Mouse (Mus musculus): ENCODE measurements at regions not wholly inside any gene's neighbourhood (a gene's known extent, or its start where the extent isn't known, plus 50 kb on each side); places are given as distances from the start of the nearest gene placed in this dataset.

- WGBS = 95% methylated on average over 9 of the region's 9 CpGs
Observed at GRCm38 (mm10) chr5:100255276-100255675, 95.7 kb upstream of the Tmem150c start.

GRCm38 (mm10) chr5:100252036-100252435 lies 92.4 kb upstream of the Tmem150c start:
- TF ChIP-seq POLR2A (IDR thresholded peaks at IDR 0.05; ENCODE audit: borderline replicate concordance, control insufficient read depth, low read depth, low read length) = no peak
- no peak for TF ChIP-seq CTCF (IDR thresholded peaks at IDR 0.05; ENCODE audit: control insufficient read depth, insufficient read depth, low read length)
- H3K27ac ChIP-seq (ENCODE audit: control insufficient read depth, insufficient read depth, low read depth, low read length, poor library complexity) = no peak overlapping the region
- 87% methylated on average over 6 of the region's 6 CpGs for WGBS
- H3K4me1 ChIP-seq (ENCODE audit: control insufficient read depth, insufficient read depth, low read length) = no peaks in the 10 kb centered on the region
- H3K4me3 ChIP-seq (replicated peaks; ENCODE audit: control insufficient read depth, low read depth, low read length) = no peak overlapping the region

More at GRCm38 (mm10) chr5:100255276-100255675, 95.7 kb upstream of the Tmem150c start:
- Histone ChIP-seq H3K27ac (ENCODE audit: control insufficient read depth, insufficient read depth, low read depth, low read length, poor library complexity) (no peak overlapping the region), H3K4me1 (ENCODE audit: control insufficient read depth, insufficient read depth, low read length) (no peaks in the 10 kb centered on the region), H3K4me3 (replicated peaks; ENCODE audit: control insufficient read depth, low read depth, low read length) (no peak overlapping the region)
- TF ChIP-seq POLR2A (IDR thresholded peaks at IDR 0.05; ENCODE audit: borderline replicate concordance, control insufficient read depth, low read depth, low read length) = no peak
- TF ChIP-seq CTCF (IDR thresholded peaks at IDR 0.05; ENCODE audit: control insufficient read depth, insufficient read depth, low read length) = no peak

- H3K27ac ChIP-seq (ENCODE audit: control insufficient read depth, insufficient read depth, low read depth, low read length, poor library complexity) = no peak overlapping the region
- H3K4me1 ChIP-seq (ENCODE audit: control insufficient read depth, insufficient read depth, low read length) = peaks cover 3% of the 10 kb centered on the region
- no peak overlapping the region for H3K4me3 ChIP-seq (replicated peaks; ENCODE audit: control insufficient read depth, low read depth, low read length)
- TF ChIP-seq CTCF (IDR thresholded peaks at IDR 0.05; ENCODE audit: control insufficient read depth, insufficient read depth, low read length) = peak; percentile 49; the same call in 1 of the 2 replicates
- no peak for TF ChIP-seq POLR2A (IDR thresholded peaks at IDR 0.05; ENCODE audit: borderline replicate concordance, control insufficient read depth, low read depth, low read length)
- 57% methylated on average over 3 of the region's 3 CpGs for WGBS
Observed at GRCm38 (mm10) chr5:100249757-100250156, 90.1 kb upstream of the Tmem150c start.

GRCm38 (mm10) chr5:100248611-100249010 lies 89.0 kb upstream of the Tmem150c start:
- Histone ChIP-seq H3K27ac (ENCODE audit: control insufficient read depth, insufficient read depth, low read depth, low read length, poor library complexity) (no peak overlapping the region), H3K4me3 (replicated peaks; ENCODE audit: control insufficient read depth, low read depth, low read length) (no peak overlapping the region), H3K4me1 (ENCODE audit: control insufficient read depth, insufficient read depth, low read length) (peaks cover 3% of the 10 kb centered on the region)
- TF ChIP-seq POLR2A (IDR thresholded peaks at IDR 0.05; ENCODE audit: borderline replicate concordance, control insufficient read depth, low read depth, low read length) (no peak), CTCF (IDR thresholded peaks at IDR 0.05; ENCODE audit: control insufficient read depth, insufficient read depth, low read length) (no peak)
- WGBS = 70% methylated on average over 5 of the region's 5 CpGs

- Histone ChIP-seq H3K27ac (ENCODE audit: control insufficient read depth, insufficient read depth, low read depth, low read length, poor library complexity) (no peak overlapping the region), H3K4me1 (ENCODE audit: control insufficient read depth, insufficient read depth, low read length) (peaks cover 3% of the 10 kb centered on the region), H3K4me3 (replicated peaks; ENCODE audit: control insufficient read depth, low read depth, low read length) (no peak overlapping the region)
- TF ChIP-seq CTCF (IDR thresholded peaks at IDR 0.05; ENCODE audit: control insufficient read depth, insufficient read depth, low read length) (no peak), POLR2A (IDR thresholded peaks at IDR 0.05; ENCODE audit: borderline replicate concordance, control insufficient read depth, low read depth, low read length) (no peak)
- WGBS = 86% methylated on average over 2 of the region's 2 CpGs
Observed at GRCm38 (mm10) chr5:100246709-100247108, 87.1 kb upstream of the Tmem150c start.

GRCm38 (mm10) chr5:100244811-100245210 lies 85.2 kb upstream of the Tmem150c start:
- Histone ChIP-seq H3K4me1 (ENCODE audit: control insufficient read depth, insufficient read depth, low read length) (peaks cover 3% of the 10 kb centered on the region), H3K27ac (ENCODE audit: control insufficient read depth, insufficient read depth, low read depth, low read length, poor library complexity) (no peak overlapping the region), H3K4me3 (replicated peaks; ENCODE audit: control insufficient read depth, low read depth, low read length) (no peak overlapping the region)
- TF ChIP-seq POLR2A (IDR thresholded peaks at IDR 0.05; ENCODE audit: borderline replicate concordance, control insufficient read depth, low read depth, low read length) = no peak
- TF ChIP-seq CTCF (IDR thresholded peaks at IDR 0.05; ENCODE audit: control insufficient read depth, insufficient read depth, low read length) = no peak
- WGBS = 3% methylated on average over 3 of the region's 3 CpGs

- Histone ChIP-seq H3K4me3 (replicated peaks; ENCODE audit: control insufficient read depth, low read depth, low read length) (no peak overlapping the region), H3K4me1 (ENCODE audit: control insufficient read depth, insufficient read depth, low read length) (peaks cover 4% of the 10 kb centered on the region), H3K27ac (ENCODE audit: control insufficient read depth, insufficient read depth, low read depth, low read length, poor library complexity) (no peak overlapping the region)
- WGBS = 43% methylated on average over 6 of the region's 6 CpGs
- peak; percentile 55 for TF ChIP-seq CTCF (IDR thresholded peaks at IDR 0.05; ENCODE audit: control insufficient read depth, insufficient read depth, low read length)
- TF ChIP-seq POLR2A (IDR thresholded peaks at IDR 0.05; ENCODE audit: borderline replicate concordance, control insufficient read depth, low read depth, low read length) = no peak
Observed at GRCm38 (mm10) chr5:100240876-100241275, 81.3 kb upstream of the Tmem150c start.

GRCm38 (mm10) chr5:100239632-100240031 lies 80.0 kb upstream of the Tmem150c start:
- Histone ChIP-seq H3K4me1 (ENCODE audit: control insufficient read depth, insufficient read depth, low read length) (peaks cover 4% of the 10 kb centered on the region; the same call in 1 of the 2 replicates), H3K27ac (ENCODE audit: control insufficient read depth, insufficient read depth, low read depth, low read length, poor library complexity) (no peak overlapping the region), H3K4me3 (replicated peaks; ENCODE audit: control insufficient read depth, low read depth, low read length) (no peak overlapping the region)
- 22% methylated on average over 7 of the region's 7 CpGs for WGBS
- TF ChIP-seq POLR2A (IDR thresholded peaks at IDR 0.05; ENCODE audit: borderline replicate concordance, control insufficient read depth, low read depth, low read length) (no peak), CTCF (IDR thresholded peaks at IDR 0.05; ENCODE audit: control insufficient read depth, insufficient read depth, low read length) (no peak)

All from bone marrow, adult 2 months (tissue).